Mouse (Mus musculus): ENCODE results near the gene Tmem50b. TPM values are rescaled to one million over a fixed set of nuclear protein-coding genes. Genes with fewer than 3 reads are reported as not detected.

Gene Tmem50b
- polyA plus RNA-seq, 1 experiment from 2014 or later, result 59.8 TPM

DNA sequence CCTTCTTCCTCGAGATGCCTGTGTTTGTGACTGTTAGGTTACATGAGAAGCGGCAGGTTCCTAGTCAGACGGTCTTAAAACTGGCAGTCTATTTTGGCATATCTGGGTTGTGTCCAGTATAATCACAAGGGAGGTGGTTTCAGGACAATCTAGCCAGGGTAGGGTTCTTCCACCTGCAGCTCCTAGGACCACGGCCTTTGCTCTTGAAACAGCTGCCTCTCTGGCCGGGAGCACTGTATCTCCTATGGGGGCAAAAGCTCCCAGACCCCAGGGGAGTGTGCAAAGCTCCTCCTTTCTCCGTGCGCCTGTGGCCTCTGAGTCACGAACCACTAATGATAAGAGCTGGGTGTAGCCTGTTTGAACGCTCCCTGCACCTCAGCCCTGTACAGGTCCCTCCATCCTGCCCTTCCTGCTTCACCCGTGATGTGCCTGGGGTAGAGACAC is 46.5 kb downstream of the Tmem50b start:
- no peaks in the 10 kb centered on the region for H3K27me3 ChIP-seq
- DNase-seq (ENCODE audit: low read depth, low spot score) (no peak), ATAC-seq (no peak)
- in situ Hi-C loops (cut with MboI; ENCODE audit: low pct_unique_long_range_greater_than_20kb), result no loop called here
- POLR2A ChIA-PET, result no interaction called here
- CTCF ChIA-PET, result no interaction called here
- TF ChIP-seq CTCF (IDR thresholded peaks at IDR 0.05), result no peak

- DNase-seq (ENCODE audit: low read depth, low spot score) (no peak), ATAC-seq (no peak)
- ChIA-PET CTCF (no interaction called here), POLR2A (no interaction called here)
- no peak for TF ChIP-seq CTCF (IDR thresholded peaks at IDR 0.05)
- no peaks in the 10 kb centered on the region for H3K27me3 ChIP-seq
- in situ Hi-C loops (cut with MboI; ENCODE audit: low pct_unique_long_range_greater_than_20kb), result no loop called here
These were observed 48.0 kb downstream of the Tmem50b start for GRCm38 (mm10) chr16:91549616-91550015.

GRCm38 (mm10) chr16:91548996-91549395 is 48.6 kb downstream of the Tmem50b start:
- ATAC-seq (no peak), DNase-seq (ENCODE audit: low read depth, low spot score) (no peak)
- in situ Hi-C loops (cut with MboI; ENCODE audit: low pct_unique_long_range_greater_than_20kb), result no loop called here
- H3K27me3 ChIP-seq, result no peaks in the 10 kb centered on the region
- ChIA-PET CTCF (no interaction called here), POLR2A (no interaction called here)
- no peak for TF ChIP-seq CTCF (IDR thresholded peaks at IDR 0.05)

- in situ Hi-C loops (cut with MboI; ENCODE audit: low pct_unique_long_range_greater_than_20kb), result no loop called here
- no peaks in the 10 kb centered on the region for H3K27me3 ChIP-seq
- ChIA-PET POLR2A (no interaction called here), CTCF (no interaction called here)
- no peak for ATAC-seq
- TF ChIP-seq CTCF (IDR thresholded peaks at IDR 0.05), result no peak
- no peak for DNase-seq (ENCODE audit: low read depth, low spot score)
These were observed 49.0 kb downstream of the Tmem50b start for GRCm38 (mm10) chr16:91548586-91548985.

DNA sequence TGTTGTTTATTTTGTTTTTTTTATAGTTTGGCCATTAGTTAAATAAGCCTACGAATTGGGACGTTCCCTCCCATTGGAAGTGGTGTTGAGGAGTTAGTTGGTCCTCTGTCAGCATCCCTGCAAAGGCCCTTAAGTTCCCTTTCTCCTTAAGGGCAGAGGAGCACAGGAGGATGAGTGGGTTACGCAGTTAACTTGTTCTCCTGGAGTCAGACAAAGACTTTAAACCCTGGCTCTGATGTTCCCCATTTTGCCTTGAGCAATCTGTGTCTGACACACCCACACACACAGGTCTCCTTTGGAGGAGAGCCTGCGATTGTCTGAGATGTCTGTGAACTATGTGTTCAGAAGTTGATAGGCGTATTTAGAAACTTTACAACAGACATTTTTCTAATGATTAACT is 49.6 kb downstream of the Tmem50b start:
- DNase-seq (ENCODE audit: low read depth, low spot score) (no peak), ATAC-seq (no peak)
- CTCF ChIA-PET, result interaction anchor here (0.7 kb wide), 1 partner anchor 10 kb away, joined by 3 read pairs; no protein-coding TSS in a partner anchor
- TF ChIP-seq CTCF (IDR thresholded peaks at IDR 0.05), result no peak
- in situ Hi-C loops (cut with MboI; ENCODE audit: low pct_unique_long_range_greater_than_20kb), result no loop called here
- H3K27me3 ChIP-seq, result no peaks in the 10 kb centered on the region
- POLR2A ChIA-PET, result no interaction called here

- no peaks in the 10 kb centered on the region for H3K27me3 ChIP-seq
- in situ Hi-C loops (cut with MboI; ENCODE audit: low pct_unique_long_range_greater_than_20kb), result no loop called here
- no peak for DNase-seq (ENCODE audit: low read depth, low spot score)
- ATAC-seq, result peak; percentile 84
- POLR2A ChIA-PET, result no interaction called here
- TF ChIP-seq CTCF (IDR thresholded peaks at IDR 0.05), result no peak
- CTCF ChIA-PET, result interaction anchor here (0.7 kb wide), 1 partner anchor 9 kb away, joined by 3 read pairs; no protein-coding TSS in a partner anchor
These were observed 50.5 kb downstream of the Tmem50b start, which contains the start of gene Ifngr2 for GRCm38 (mm10) chr16:91546836-91547741. Ifngr2 (plus strand) TSS chr16:91547072.

DNA sequence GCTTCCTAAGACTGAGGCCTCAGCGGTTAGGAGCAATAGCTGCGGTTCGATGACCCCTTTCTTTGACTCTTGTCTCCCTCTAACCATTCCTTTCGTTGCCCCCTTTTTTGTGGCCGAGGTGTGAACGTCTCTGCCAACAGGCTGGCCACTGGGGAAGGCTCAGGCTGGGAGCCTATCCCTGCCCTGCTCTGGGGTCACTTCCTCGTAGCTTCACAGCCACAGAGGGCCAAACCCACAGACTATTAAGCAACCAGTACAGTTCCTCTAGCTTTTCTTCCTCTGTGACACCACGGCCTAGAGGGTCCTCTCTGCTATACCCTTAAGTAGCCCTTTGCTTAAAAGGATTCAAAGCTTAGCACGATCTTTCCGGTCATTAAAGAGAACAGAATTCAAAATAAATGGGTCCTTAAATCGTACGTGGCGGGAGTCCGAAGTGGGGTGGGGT is 51.2 kb downstream of the Tmem50b start:
- no peak for ATAC-seq
- in situ Hi-C loops (cut with MboI; ENCODE audit: low pct_unique_long_range_greater_than_20kb), result no loop called here
- ChIA-PET POLR2A (no interaction called here), CTCF (no interaction called here)
- no peak for TF ChIP-seq CTCF (IDR thresholded peaks at IDR 0.05)
- DNase-seq (ENCODE audit: low read depth, low spot score), result no peak
- H3K27me3 ChIP-seq, result no peaks in the 10 kb centered on the region

DNA sequence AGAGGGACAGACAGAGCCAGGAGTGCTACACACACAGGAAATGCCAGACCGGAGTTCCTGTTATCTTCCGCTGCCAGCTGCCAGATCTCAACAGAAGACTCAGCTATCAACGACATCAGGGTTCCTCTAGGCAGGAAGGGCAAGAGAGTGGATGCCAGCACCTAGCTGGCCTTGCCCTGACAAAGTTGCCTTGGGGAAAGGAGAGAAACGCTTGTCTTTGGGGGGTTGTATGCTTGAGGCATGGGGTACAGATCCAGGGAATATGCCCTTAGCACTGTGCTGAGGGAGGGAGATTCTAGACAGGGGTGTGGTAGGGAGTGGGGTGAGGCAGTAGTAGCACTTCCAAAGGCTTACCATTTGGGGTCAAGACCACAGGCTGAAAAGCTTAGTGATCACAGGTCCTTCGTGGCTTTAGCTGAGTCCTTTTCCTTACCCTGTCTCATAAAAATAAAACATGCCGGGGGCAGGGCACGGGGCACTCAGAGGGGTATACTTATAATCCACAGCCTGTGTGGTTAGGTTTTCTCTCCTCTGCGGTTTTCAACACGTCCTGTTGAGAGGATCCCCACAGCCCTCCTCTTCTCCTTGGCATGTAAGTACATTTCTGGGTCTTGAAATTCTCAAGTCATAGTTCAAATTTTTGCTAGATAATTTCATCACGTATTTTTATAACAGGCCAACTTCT is 51.9 kb downstream of the Tmem50b start:
- POLR2A ChIA-PET, result no interaction called here
- CTCF ChIA-PET, result no interaction called here
- no peak for TF ChIP-seq CTCF (IDR thresholded peaks at IDR 0.05)
- in situ Hi-C loops (cut with MboI; ENCODE audit: low pct_unique_long_range_greater_than_20kb), result no loop called here
- ATAC-seq (no peak), DNase-seq (ENCODE audit: low read depth, low spot score) (no peak)
- no peaks in the 10 kb centered on the region for H3K27me3 ChIP-seq

GRCm38 (mm10) chr16:91543619-91544018 is 54.0 kb downstream of the Tmem50b start:
- no peaks in the 10 kb centered on the region for H3K27me3 ChIP-seq
- no peak for TF ChIP-seq CTCF (IDR thresholded peaks at IDR 0.05)
- POLR2A ChIA-PET, result no interaction called here
- in situ Hi-C loops (cut with MboI; ENCODE audit: low pct_unique_long_range_greater_than_20kb), result no loop called here
- no peak for DNase-seq (ENCODE audit: low read depth, low spot score)
- CTCF ChIA-PET, result no interaction called here
- ATAC-seq, result no peak

GRCm38 (mm10) chr16:91541573-91542081 is 56.0 kb downstream of the Tmem50b start:
- POLR2A ChIA-PET, result no interaction called here
- TF ChIP-seq CTCF (IDR thresholded peaks at IDR 0.05), result no peak
- no peak for ATAC-seq
- H3K27me3 ChIP-seq, result no peaks in the 10 kb centered on the region
- in situ Hi-C loops (cut with MboI; ENCODE audit: low pct_unique_long_range_greater_than_20kb), result no loop called here
- no peak for DNase-seq (ENCODE audit: low read depth, low spot score)
- CTCF ChIA-PET, result no interaction called here

DNA sequence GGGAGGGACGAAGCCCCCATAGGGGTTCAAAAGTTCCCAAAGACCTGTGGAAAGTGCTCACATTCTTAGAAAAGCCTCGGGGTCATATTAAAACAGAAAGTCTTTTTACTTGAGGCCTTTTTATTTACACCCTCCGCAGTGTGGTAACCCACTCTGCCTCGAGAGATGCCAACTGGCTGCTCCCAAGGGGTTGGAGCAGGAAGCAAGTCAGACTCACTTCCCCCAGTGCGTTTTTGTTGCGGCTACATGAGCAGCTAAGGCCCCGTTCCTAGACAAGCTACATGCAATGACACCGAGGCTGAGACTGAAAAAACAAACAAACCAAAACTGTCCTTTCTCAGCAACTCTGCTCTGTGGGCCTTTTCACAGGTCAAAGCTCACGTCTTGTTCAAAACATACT is 59.1 kb downstream of the Tmem50b start:
- ChIA-PET CTCF (interaction anchor here (1.2 kb wide), 1 partner anchor 9 kb away, joined by 3 read pairs; no protein-coding TSS in a partner anchor), POLR2A (no interaction called here)
- in situ Hi-C loops (cut with MboI; ENCODE audit: low pct_unique_long_range_greater_than_20kb), result no loop called here
- TF ChIP-seq CTCF (IDR thresholded peaks at IDR 0.05), result no peak
- DNase-seq (ENCODE audit: low read depth, low spot score), result no peak
- ATAC-seq, result no peak
- H3K27me3 ChIP-seq, result no peaks in the 10 kb centered on the region

All from Patski (cell line).